Mouse (Mus musculus): ENCODE data around the gene Glyr1.

GRCm38 (mm10) chr16:4969055-4969843 lies 80.4 kb downstream of the Glyr1 start:
- 0 out of 3 replicates have a peak, but pooled peaks have one; percentile 23 for TF ChIP-seq TAL1 (IDR thresholded peaks at IDR 0.05; ENCODE audit: low read length)
- TF ChIP-seq GATA1 (IDR thresholded peaks at IDR 0.05; ENCODE audit: low read length) = no peak
